Mouse (Mus musculus) lung, postnatal 0 days (tissue): Measurements from ENCODE around the gene Sbf2. TPM values are rescaled to one million over a fixed set of nuclear protein-coding genes. Genes with fewer than 3 reads are reported as not detected.

Source experiments
- ATAC-seq: fragments of 200-750 bp; cut with Nextera tagmentation; 2 replicates; pipeline ENCODE4 v1.8.0; 2017; ENCODE audit warnings: moderate library complexity
- DNase-seq: peaks from one replicate; pipeline ENCODE4 v3.0.0-alpha.2; 2016; ENCODE audit warnings: low spot score
- H3K27ac ChIP-seq: fragments of 300-500 bp; sonication (generic); 2 replicates; pipeline ENCODE4 v1.5.1; 2014; ENCODE audit warnings: antibody characterized with exemption, mild to moderate bottlenecking, low read length, mixed read lengths
- H3K27me3 ChIP-seq: fragments of 300-500 bp; sonication (generic); replicated peaks from 2 replicates; pipeline ENCODE4 v1.6.1; 2014; ENCODE audit warnings: low read length, mixed read lengths; ENCODE audit not compliant: insufficient read depth
- H3K36me3 ChIP-seq: fragments of 300-500 bp; sonication (generic); 2 replicates; pipeline ENCODE4 v1.6.1; 2014; ENCODE audit warnings: low read length, mixed read lengths; ENCODE audit not compliant: insufficient read depth
- H3K4me1 ChIP-seq: fragments of 300-500 bp; sonication (generic); 2 replicates; pipeline ENCODE4 v1.6.1; 2014; ENCODE audit warnings: antibody characterized with exemption, low read depth, low read length, mixed read lengths; ENCODE audit not compliant: insufficient read depth
- H3K4me2 ChIP-seq: fragments of 300-500 bp; sonication (generic); replicated peaks from 2 replicates; pipeline ENCODE4 v1.6.1; 2014; ENCODE audit warnings: low read depth, mild to moderate bottlenecking, low read length, moderate library complexity, mixed read lengths
- H3K4me3 ChIP-seq: fragments of 300-500 bp; sonication (generic); 2 replicates; pipeline ENCODE4 v1.5.1; 2014; ENCODE audit warnings: low read depth, low read length
- H3K9ac ChIP-seq: fragments of 300-500 bp; sonication (generic); replicated peaks from 2 replicates; pipeline ENCODE4 v1.6.1; 2014; ENCODE audit warnings: low read depth, mild to moderate bottlenecking
- H3K9me3 ChIP-seq: fragments of 300-500 bp; sonication (generic); 2 replicates; pipeline ENCODE4 v1.6.1; 2016; ENCODE audit warnings: low read length, mixed read lengths
- CTCF ChIP-seq: IDR thresholded peaks from 2 replicates; pipeline ENCODE4 v1.5.1; 2016; ENCODE audit warnings: antibody characterized with exemption, mild to moderate bottlenecking
- EP300 ChIP-seq: IDR thresholded peaks from 2 replicates; pipeline ENCODE4 v1.6.1; 2016; ENCODE audit warnings: antibody characterized with exemption, mild to moderate bottlenecking, control low read depth
- WGBS: fragments of 180-500 bp; shearing (Covaris S2); extraction: QIAGEN DNeasy Blood & Tissue Kit; methylation state at CpG from one replicate; pipeline ENCODE4 v1.1.7; 2014; 5-methylcytosine and 5-hydroxymethylcytosine counted together
- polyA plus RNA-seq: library from polyadenylated mRNA; unstranded; fragments of >200 nt; fragmentation: Nextera tagmentation; extraction: Ambion mirVana; gene quantifications from 2 replicates; pipeline ENCODE4 v1.2.1, GENCODE M21; 2015

Gene Sbf2
- polyA plus RNA-seq, 1 experiment from 2014 or later = 23.3 TPM

DNA sequence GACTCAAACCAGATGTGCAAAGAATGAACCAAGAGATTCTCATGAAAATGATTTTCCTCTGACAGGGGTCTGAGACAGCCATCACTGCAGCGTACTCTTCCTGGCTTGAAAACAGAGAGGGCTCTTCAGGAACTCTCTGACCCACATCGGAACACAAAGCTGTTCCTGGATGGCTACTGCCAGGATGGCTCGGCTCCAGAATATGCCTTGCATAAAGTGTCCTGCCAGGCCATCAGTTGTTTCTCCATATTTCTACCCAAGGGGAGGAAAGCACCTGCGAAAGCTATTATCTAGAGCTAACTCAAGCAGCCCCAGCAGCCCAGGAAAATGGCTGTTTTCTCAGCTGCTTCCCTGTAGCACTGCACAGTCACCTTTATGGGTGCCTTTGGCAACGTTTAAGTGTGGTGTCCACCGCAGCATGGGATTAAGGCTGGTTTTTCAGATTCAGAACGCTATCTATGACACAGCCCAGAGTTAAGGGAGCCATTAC lies 300.3 kb downstream of the Sbf2 start:
- Histone ChIP-seq H3K27me3 (no peaks in the 10 kb centered on the region), H3K9ac (no peak overlapping the region), H3K36me3 (peaks cover 37% of the 10 kb centered on the region; the same call in 1 of the 2 replicates), H3K27ac (no peak overlapping the region), H3K4me1 (no peaks in the 10 kb centered on the region), H3K9me3 (no peaks in the 10 kb centered on the region), H3K4me3 (no peak overlapping the region), H3K4me2 (no peak overlapping the region)
- DNase-seq = no peak
- WGBS = 87% methylated on average over 7 of the region's 7 CpGs
- ATAC-seq = no peak
- TF ChIP-seq CTCF (no peak), EP300 (no peak)

- Histone ChIP-seq H3K4me1 (no peaks in the 10 kb centered on the region), H3K27me3 (no peaks in the 10 kb centered on the region), H3K9me3 (no peaks in the 10 kb centered on the region), H3K27ac (no peak overlapping the region), H3K4me2 (no peak overlapping the region), H3K9ac (no peak overlapping the region), H3K36me3 (peaks cover 41% of the 10 kb centered on the region; the same call in 1 of the 2 replicates), H3K4me3 (no peak overlapping the region)
- no peak for TF ChIP-seq CTCF
- no peak for TF ChIP-seq EP300
- peak; percentile 30 for DNase-seq
- 88% methylated on average over 9 of the region's 9 CpGs for WGBS
- ATAC-seq = no peak
Measured at GRCm38 (mm10) chr7:110313392-110314055, 301.2 kb downstream of the Sbf2 start.

DNA sequence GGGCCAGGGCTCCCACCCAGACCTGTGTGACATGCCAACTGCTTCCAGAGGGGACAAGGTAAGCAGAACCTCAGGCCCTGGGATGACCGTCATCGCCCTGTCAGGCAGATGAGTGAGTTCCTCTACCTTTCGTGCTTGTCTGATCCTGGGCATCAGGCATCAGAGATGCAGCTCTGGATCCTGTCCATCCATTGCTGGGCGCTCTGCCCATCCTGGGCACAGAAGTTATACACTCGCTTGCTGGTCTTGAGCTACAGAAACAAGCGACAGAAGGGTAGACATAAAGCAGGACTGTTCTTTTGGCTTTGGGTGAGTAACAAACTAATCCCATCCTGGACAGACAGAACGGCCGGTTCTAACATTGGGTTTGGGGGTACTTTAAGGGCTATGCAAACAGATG lies 305.5 kb downstream of the Sbf2 start:
- H3K4me2 ChIP-seq = no peak overlapping the region
- no peak for ATAC-seq
- no peak overlapping the region for H3K4me3 ChIP-seq
- TF ChIP-seq CTCF = no peak
- TF ChIP-seq EP300 = no peak
- no peak overlapping the region for H3K27ac ChIP-seq
- 88% methylated on average over 8 of the region's 8 CpGs for WGBS
- 0 out of 2 replicates have a peak, but pooled peaks cover 16% of the 10 kb centered on the region for H3K36me3 ChIP-seq
- H3K4me1 ChIP-seq = no peaks in the 10 kb centered on the region
- no peaks in the 10 kb centered on the region for H3K27me3 ChIP-seq
- no peak overlapping the region for H3K9ac ChIP-seq
- no peak for DNase-seq
- H3K9me3 ChIP-seq = no peaks in the 10 kb centered on the region

- 85% methylated on average over 11 of the region's 11 CpGs for WGBS
- DNase-seq (no peak), ATAC-seq (no peak)
- Histone ChIP-seq H3K27me3 (no peaks in the 10 kb centered on the region), H3K9ac (no peak overlapping the region), H3K9me3 (no peaks in the 10 kb centered on the region), H3K4me2 (no peak overlapping the region), H3K4me3 (no peak overlapping the region), H3K27ac (no peak overlapping the region), H3K4me1 (no peaks in the 10 kb centered on the region), H3K36me3 (0 out of 2 replicates have a peak, but pooled peaks cover 14% of the 10 kb centered on the region)
- TF ChIP-seq CTCF (no peak), EP300 (no peak)
Measured at GRCm38 (mm10) chr7:110307741-110308140, 307.0 kb downstream of the Sbf2 start.

GRCm38 (mm10) chr7:110306281-110306680 lies 308.4 kb downstream of the Sbf2 start:
- DNase-seq (no peak), ATAC-seq (no peak)
- Histone ChIP-seq H3K4me3 (no peak overlapping the region), H3K27me3 (no peaks in the 10 kb centered on the region), H3K4me2 (no peak overlapping the region), H3K9ac (no peak overlapping the region), H3K4me1 (no peaks in the 10 kb centered on the region), H3K27ac (no peak overlapping the region), H3K36me3 (0 out of 2 replicates have a peak, but pooled peaks cover 10% of the 10 kb centered on the region), H3K9me3 (no peaks in the 10 kb centered on the region)
- TF ChIP-seq CTCF (no peak), EP300 (no peak)
- WGBS = 74% methylated on average over 5 of the region's 5 CpGs

GRCm38 (mm10) chr7:110305486-110305885 lies 309.2 kb downstream of the Sbf2 start:
- no peak overlapping the region for H3K9ac ChIP-seq
- no peak for ATAC-seq
- 85% methylated on average over 4 of the region's 4 CpGs for WGBS

More at GRCm38 (mm10) chr7:110305486-110305885, 309.2 kb downstream of the Sbf2 start:
- Histone ChIP-seq H3K9me3 (no peaks in the 10 kb centered on the region), H3K4me2 (no peak overlapping the region), H3K27me3 (no peaks in the 10 kb centered on the region), H3K4me1 (no peaks in the 10 kb centered on the region), H3K4me3 (no peak overlapping the region), H3K36me3 (0 out of 2 replicates have a peak, but pooled peaks cover 10% of the 10 kb centered on the region), H3K27ac (no peak overlapping the region)
- no peak for DNase-seq
- TF ChIP-seq CTCF = no peak
- TF ChIP-seq EP300 = no peak
